Mouse (Mus musculus) embryo, embryonic 11 days (tissue): Measurements from ENCODE around the gene Taf3.

ENCODE experiments used
- DNase-seq: peaks from one replicate; pipeline ENCODE4 v3.0.0-alpha.2; 2015

Gene Taf3

GRCm38 (mm10) chr2:10048461-10048860, at the start of gene Taf3:
TSS of gene Taf3 (minus strand) at chr2:10048596.
- peak; percentile 97 for DNase-seq

GRCm38 (mm10) chr2:10094327-10095100, 46.1 kb upstream of the Taf3 start:
- DNase-seq: no peak

GRCm38 (mm10) chr2:10087256-10087850, 39.0 kb upstream of the Taf3 start:
- no peak for DNase-seq

GRCm38 (mm10) chr2:10082737-10083136, 34.3 kb upstream of the Taf3 start:
- DNase-seq: no peak

- DNase-seq: no peak
Measured at GRCm38 (mm10) chr2:10081453-10082080, 33.2 kb upstream of the Taf3 start.

GRCm38 (mm10) chr2:10080310-10081010, 32.1 kb upstream of the Taf3 start, which contains the start of the genes Atp5c1 and Kin:
TSS of gene Atp5c1 (minus strand) at chr2:10080510.
TSS of gene Kin (plus strand) at chr2:10080593.
- peak; percentile 99 for DNase-seq

GRCm38 (mm10) chr2:10079745-10080309, 31.4 kb upstream of the Taf3 start:
- no peak for DNase-seq

- no peak for DNase-seq
Measured at GRCm38 (mm10) chr2:10076675-10077074, 28.3 kb upstream of the Taf3 start.

- DNase-seq: no peak
Measured at GRCm38 (mm10) chr2:10074470-10074869, 26.1 kb upstream of the Taf3 start.

- DNase-seq: no peak
Measured at GRCm38 (mm10) chr2:10071751-10072150, 23.4 kb upstream of the Taf3 start.

- no peak for DNase-seq
Measured at GRCm38 (mm10) chr2:10058836-10059235, 10.4 kb upstream of the Taf3 start.

GRCm38 (mm10) chr2:10051996-10052395, 3.6 kb upstream of the Taf3 start:
- no peak for DNase-seq

GRCm38 (mm10) chr2:10050878-10051277, 2.5 kb upstream of the Taf3 start:
- no peak for DNase-seq

GRCm38 (mm10) chr2:10049456-10049855, 1.1 kb upstream of the Taf3 start:
- DNase-seq: no peak

GRCm38 (mm10) chr2:10047758-10048436, 499 bp downstream of the Taf3 start:
- peak; percentile 62 for DNase-seq

GRCm38 (mm10) chr2:10034976-10035375, 13.4 kb downstream of the Taf3 start:
- no peak for DNase-seq

GRCm38 (mm10) chr2:10033684-10034083, 14.7 kb downstream of the Taf3 start:
- DNase-seq: no peak

- no peak for DNase-seq
Measured at GRCm38 (mm10) chr2:10029755-10030154, 18.6 kb downstream of the Taf3 start.

GRCm38 (mm10) chr2:10024264-10024663, 24.1 kb downstream of the Taf3 start:
- DNase-seq: no peak

- DNase-seq: no peak
Measured at GRCm38 (mm10) chr2:10021296-10021695, 27.1 kb downstream of the Taf3 start.

- no peak for DNase-seq
Measured at GRCm38 (mm10) chr2:10014951-10015635, 33.3 kb downstream of the Taf3 start.
